Mouse (Mus musculus): ENCODE data around the gene Hcn3. TPM values are rescaled to one million over a fixed set of nuclear protein-coding genes. Genes with fewer than 3 reads are reported as not detected.

Gene Hcn3
- polyA plus RNA-seq, 1 experiment from 2014 or later = 17.1 TPM

DNA sequence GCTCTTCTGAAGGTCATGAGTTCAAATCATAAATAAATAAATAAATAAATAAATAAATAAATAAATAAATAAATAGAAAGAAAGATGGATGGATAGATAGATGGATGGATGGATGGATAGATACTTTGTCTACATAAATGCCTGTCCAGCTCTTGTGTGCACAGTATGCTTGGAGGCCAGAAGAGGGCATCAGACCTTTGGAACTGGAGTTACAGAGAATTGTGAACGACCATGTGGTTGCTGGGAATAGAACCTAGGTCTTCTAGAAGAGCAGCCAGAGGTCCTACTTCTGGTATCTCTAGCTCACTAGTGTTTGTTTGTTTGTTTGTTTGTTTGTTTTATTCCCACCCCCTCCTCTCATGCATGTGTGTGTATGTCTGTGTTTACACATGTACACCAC lies 33.4 kb upstream of the Hcn3 start:
- Histone ChIP-seq H3K27me3 (0 out of 2 replicates have a peak, but pooled peaks cover 4% of the 10 kb centered on the region), H3K4me1 (peaks cover 8% of the 10 kb centered on the region), H3K4me3 (no peak overlapping the region), H3K36me3 (peaks cover 4% of the 10 kb centered on the region; the same call in 1 of the 2 replicates), H3K9me3 (no peaks in the 10 kb centered on the region), H3K27ac (replicated peaks) (no peak overlapping the region), H3K9ac (replicated peaks) (no peak overlapping the region), H3K4me2 (replicated peaks) (no peak overlapping the region)
- WGBS = 65% methylated on average over 1 of the region's 1 CpGs
- no peak for ATAC-seq (ENCODE audit: low FRiP score, low read depth)

DNA sequence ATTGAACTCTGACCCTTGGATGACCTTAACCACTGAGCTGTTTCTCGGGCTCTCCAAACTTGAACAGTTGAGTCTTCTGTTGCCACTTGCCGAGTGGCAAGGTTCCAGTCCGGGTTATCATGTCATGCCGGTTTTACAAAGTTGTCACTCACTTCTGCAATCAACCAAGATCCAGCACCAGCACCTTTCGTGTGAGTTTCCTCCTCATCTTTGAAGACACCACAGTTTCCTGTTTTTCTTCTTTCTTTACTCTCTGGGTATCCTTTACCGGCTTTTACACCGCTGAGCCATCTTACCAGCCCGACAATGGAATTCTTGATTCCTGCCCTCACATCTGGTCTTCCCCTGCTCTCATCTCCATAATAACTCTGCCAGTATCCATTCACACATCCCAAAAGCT lies 30.4 kb upstream of the Hcn3 start:
- Histone ChIP-seq H3K4me2 (replicated peaks) (no peak overlapping the region), H3K9ac (replicated peaks) (no peak overlapping the region), H3K4me3 (no peak overlapping the region), H3K27ac (replicated peaks) (no peak overlapping the region), H3K27me3 (peaks cover 18% of the 10 kb centered on the region), H3K36me3 (peaks cover 7% of the 10 kb centered on the region; the same call in 1 of the 2 replicates), H3K9me3 (no peaks in the 10 kb centered on the region), H3K4me1 (peaks cover 20% of the 10 kb centered on the region)
- ATAC-seq (ENCODE audit: low FRiP score, low read depth) = no peak
- 87% methylated on average over 8 of the region's 8 CpGs for WGBS

DNA sequence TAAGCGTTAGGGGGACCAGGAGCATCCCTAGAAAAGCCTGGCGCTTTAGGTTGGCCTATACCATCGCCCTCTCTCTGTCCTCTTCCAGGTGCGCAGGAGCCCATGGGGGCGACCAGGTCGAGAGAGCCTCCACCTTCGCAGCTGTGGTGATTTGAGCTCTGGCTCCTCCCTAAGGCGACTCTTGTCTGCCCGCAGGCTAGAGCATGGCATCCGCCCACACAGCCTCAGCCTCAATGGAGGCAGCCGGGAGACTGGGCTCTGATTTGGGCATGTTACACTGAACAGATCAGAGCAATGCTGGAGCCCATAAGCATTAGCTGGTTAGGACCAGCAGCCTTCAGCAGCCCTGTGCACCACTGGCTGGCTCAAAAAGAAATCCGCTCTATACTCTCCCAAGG lies 28.5 kb upstream of the Hcn3 start:
- H3K9ac ChIP-seq (replicated peaks) = no peak overlapping the region
- peaks cover 18% of the 10 kb centered on the region for H3K27me3 ChIP-seq
- no peak overlapping the region for H3K4me3 ChIP-seq
- H3K36me3 ChIP-seq = peaks cover 7% of the 10 kb centered on the region; the same call in 1 of the 2 replicates
- H3K4me2 ChIP-seq (replicated peaks) = no peak overlapping the region
- ATAC-seq (ENCODE audit: low FRiP score, low read depth) = no peak
- H3K4me1 ChIP-seq = peaks cover 38% of the 10 kb centered on the region
- WGBS = 65% methylated on average over 12 of the region's 12 CpGs
- H3K9me3 ChIP-seq = no peaks in the 10 kb centered on the region
- no peak overlapping the region for H3K27ac ChIP-seq (replicated peaks)

DNA sequence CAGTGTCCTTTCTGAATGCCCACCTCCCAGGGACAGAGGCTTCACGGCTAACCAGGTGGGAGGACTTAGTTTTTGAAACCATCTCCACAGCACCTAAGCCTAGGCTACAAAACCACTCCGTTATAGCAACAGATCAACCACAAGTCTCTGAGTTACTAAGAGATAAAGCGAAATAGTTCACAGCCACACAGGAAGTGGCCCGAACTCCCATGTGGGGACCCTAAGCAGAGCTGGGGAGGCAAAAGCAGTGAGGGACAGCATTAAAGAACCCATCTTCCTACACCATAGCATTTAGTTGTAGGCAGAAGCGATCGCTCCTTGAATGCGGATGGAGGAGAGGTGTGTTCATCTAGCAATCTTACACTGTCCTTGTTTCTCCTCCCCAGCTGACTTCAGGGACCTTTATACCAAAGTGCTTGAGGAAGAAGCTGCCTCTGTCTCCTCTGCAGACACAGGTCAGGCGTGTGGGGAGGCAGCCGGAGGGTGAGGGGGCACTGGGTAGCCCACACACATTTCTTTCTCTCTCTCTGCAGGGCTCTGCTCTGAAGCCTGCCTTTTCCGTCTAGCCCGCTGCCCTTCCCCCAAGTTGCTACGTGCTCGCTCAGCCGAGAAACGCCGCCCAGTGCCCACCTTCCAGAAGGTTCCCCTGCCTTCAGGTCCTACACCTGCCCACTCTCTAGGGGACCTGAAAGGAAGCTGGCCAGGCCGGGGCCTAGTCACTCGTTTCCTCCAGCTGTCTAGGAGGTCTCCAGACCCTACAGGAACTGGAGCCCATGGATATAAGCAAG lies 27.9 kb upstream of the Hcn3 start:
- no peak for ATAC-seq (ENCODE audit: low FRiP score, low read depth)
- Histone ChIP-seq H3K9ac (replicated peaks) (no peak overlapping the region), H3K4me2 (replicated peaks) (no peak overlapping the region), H3K27me3 (peaks cover 18% of the 10 kb centered on the region), H3K4me3 (no peak overlapping the region), H3K36me3 (peaks cover 7% of the 10 kb centered on the region; the same call in 1 of the 2 replicates), H3K9me3 (no peaks in the 10 kb centered on the region), H3K27ac (replicated peaks) (no peak overlapping the region), H3K4me1 (peaks cover 41% of the 10 kb centered on the region)
- 59% methylated on average over 18 of the region's 18 CpGs for WGBS

DNA sequence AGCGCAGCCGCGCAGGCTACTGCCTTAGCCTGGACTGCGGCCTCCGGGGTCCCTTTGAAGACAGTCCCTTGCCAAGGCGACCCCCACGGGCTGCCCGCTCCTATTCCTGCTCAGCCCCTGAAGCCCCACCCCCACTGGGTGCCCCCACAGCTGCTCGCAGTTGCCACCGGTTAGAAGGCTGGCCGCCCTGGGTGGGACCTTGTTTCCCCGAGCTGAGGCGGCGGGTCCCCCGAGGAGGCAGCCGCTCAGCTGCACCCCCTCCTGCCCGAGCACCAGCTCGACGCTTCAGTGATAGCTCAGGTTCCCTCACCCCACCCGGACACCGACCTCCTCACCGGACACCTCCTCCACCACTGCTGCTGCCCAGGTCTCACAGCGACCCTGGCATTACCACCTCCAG lies 27.2 kb upstream of the Hcn3 start:
- H3K4me2 ChIP-seq (replicated peaks) = no peak overlapping the region
- no peak overlapping the region for H3K27ac ChIP-seq (replicated peaks)
- no peak for ATAC-seq (ENCODE audit: low FRiP score, low read depth)
- WGBS = 35% methylated on average over 23 of the region's 23 CpGs
- peaks cover 44% of the 10 kb centered on the region for H3K4me1 ChIP-seq
- no peak overlapping the region for H3K9ac ChIP-seq (replicated peaks)
- no peak overlapping the region for H3K4me3 ChIP-seq
- no peaks in the 10 kb centered on the region for H3K9me3 ChIP-seq
- H3K36me3 ChIP-seq = peaks cover 8% of the 10 kb centered on the region; the same call in 1 of the 2 replicates
- peaks cover 18% of the 10 kb centered on the region for H3K27me3 ChIP-seq

DNA sequence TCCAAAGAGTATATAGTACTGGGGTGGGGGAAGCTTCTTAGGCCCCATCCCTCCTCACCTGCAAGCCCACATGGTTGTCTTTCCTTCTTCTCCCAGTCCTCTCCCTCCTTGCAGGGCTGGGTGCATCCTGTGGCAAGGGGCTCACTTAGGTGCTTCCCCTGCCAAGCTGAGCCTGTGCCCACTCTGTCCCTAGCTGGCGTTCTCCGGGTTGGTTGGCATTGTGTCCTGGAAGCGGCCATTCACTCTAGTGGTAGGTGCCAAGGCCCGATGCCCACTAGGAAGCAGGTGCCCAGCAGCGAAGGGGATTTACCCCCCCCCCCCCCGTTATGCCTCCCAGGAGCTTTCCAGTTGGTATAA lies 23.9 kb upstream of the Hcn3 start:
- H3K4me2 ChIP-seq (replicated peaks) = peak overlapping the region; percentile 96
- peaks cover 18% of the 10 kb centered on the region for H3K27me3 ChIP-seq
- peaks cover 41% of the 10 kb centered on the region for H3K36me3 ChIP-seq
- peaks cover 48% of the 10 kb centered on the region for H3K4me1 ChIP-seq
- no peaks in the 10 kb centered on the region for H3K9me3 ChIP-seq
- peak overlapping the region; percentile 62 for H3K4me3 ChIP-seq
- H3K9ac ChIP-seq (replicated peaks) = peak overlapping the region; percentile 88
- 79% methylated on average over 6 of the region's 6 CpGs for WGBS
- H3K27ac ChIP-seq (replicated peaks) = no peak overlapping the region
- ATAC-seq (ENCODE audit: low FRiP score, low read depth) = no peak

DNA sequence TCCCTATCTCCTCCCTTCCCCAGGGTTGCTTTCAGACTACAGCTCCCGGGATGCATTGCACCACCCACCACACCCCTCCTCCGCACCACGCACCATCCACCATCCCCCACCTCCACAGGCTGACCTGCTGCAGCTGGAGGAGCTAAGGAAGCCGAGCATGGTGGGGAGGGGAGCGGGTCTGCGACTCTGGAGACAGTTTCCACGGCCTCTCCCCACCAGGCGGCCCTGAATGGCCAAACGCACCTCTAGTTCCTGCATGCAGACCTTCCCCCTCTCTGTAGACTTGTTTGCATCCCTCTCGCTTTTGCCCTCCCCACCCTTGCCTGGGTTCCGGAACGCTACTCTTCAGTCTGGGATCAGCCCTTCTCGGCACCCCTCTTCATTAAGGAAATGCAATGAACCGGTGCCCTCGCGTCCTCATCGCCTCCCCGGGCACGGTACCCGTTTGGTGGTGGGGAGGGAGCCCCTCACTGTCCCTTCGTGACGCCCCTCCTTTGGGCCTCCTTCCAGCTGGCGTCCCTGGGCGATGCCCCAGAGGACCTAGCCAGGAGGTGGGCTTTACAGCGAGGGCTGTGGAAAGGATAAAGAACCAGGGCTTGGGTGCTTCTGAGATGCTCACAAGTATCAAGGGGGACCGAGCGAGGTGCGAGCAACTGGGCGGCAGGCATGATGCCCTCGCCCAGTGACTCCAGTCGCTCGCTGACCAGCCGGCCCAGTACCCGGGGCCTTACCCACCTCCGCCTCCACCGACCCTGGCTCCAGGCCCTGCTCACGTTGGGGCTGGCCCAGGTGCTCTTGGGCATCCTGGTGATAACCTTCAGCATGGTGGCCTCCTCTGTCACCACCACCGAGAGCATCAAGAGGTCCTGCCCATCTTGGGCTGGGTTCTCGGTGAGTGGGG lies 23.3 kb upstream of the Hcn3 start, which contains the start of gene Fam189b:
Gene Fam189b (plus strand): TSS at position 86 of the 901 bp plus-strand sequence.
- Histone ChIP-seq H3K4me3 (peak within 1 kb of the TSS; percentile 62), H3K27ac (replicated peaks) (peak within 1 kb of the TSS; percentile 90), H3K27me3 (peaks cover 14% of the 10 kb centered on the region), H3K9me3 (no peaks in the 10 kb centered on the region), H3K9ac (replicated peaks) (peak within 1 kb of the TSS; percentile 88), H3K36me3 (peaks cover 39% of the 10 kb centered on the region), H3K4me1 (peaks cover 54% of the 10 kb centered on the region), H3K4me2 (replicated peaks) (peak within 1 kb of the TSS; percentile 96)
- ATAC-seq (ENCODE audit: low FRiP score, low read depth) = peak; percentile 91
- 6% methylated on average over 39 of the region's 39 CpGs for whole genome bisulfite sequencing

DNA sequence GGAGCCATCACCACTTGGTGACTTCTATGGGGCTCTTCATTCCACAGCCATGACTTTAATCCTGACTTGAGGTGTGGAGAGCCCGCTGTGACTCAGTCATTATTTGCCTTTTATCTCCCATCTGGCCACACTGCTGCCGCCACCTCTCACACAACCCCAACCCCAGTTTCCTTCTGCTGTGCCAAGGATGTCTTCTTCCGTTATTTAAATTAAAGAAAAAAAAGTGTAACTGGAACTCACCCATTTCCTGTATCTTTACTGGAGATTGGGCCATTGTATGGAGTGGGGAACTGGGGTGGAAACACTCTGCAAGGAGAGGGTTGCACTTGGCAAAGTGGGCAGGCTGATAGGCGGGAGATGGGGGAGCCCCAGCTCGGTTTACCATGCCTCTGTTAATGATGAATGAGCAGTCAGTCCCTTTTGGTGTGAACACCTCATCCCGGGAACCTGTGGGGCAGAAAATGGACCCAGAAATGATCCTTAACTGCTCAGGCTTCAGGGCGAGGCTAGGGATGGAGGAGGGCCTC lies 22.6 kb upstream of the Hcn3 start:
- ATAC-seq (ENCODE audit: low FRiP score, low read depth) = peak; percentile 24; the same call in 1 of the 2 replicates
- Histone ChIP-seq H3K27me3 (peaks cover 8% of the 10 kb centered on the region), H3K27ac (replicated peaks) (peak overlapping the region; percentile 90), H3K9ac (replicated peaks) (peak overlapping the region; percentile 88; the same call in 1 of the 2 replicates), H3K4me3 (peak overlapping the region; percentile 62; the same call in 1 of the 2 replicates), H3K4me2 (replicated peaks) (peak overlapping the region; percentile 96), H3K4me1 (peaks cover 51% of the 10 kb centered on the region), H3K36me3 (peaks cover 37% of the 10 kb centered on the region), H3K9me3 (no peaks in the 10 kb centered on the region)
- WGBS = 55% methylated on average over 7 of the region's 7 CpGs

DNA sequence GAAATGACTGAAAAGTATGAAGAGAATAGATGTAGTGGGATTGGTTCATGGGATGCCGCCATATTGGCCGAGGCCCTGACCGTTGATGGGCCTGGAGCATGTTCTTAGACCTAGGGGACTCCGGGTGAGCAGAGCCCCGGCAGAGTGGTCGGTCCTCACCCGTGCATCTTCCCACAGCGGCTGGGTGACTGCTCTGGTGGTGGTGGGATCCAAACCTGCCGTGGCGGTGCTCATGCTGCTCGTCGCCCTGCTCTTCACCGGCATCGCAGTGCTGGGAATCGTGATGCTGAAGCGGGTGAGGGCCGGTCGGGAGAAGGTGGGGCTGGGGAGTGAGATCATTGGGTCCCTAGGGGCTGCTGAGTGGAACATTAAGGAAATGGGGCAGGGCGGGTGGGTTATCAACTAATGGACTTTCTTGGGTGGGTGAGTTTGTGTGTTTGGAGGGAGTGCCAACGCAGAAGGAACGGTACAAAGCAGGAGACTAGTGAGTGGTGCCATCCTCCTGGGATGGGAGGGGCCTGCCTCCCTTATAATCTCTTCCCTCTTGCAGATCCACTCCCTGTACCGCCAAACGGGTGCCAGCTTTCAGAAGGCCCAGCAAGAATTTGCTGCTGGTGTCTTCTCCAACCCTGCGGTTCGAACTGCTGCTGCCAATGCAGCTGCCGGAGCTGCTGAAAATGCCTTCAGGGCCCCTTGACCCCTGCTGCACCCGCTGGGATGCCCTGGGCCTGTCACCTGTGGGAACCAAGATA lies 21.9 kb upstream of the Hcn3 start:
- H3K9me3 ChIP-seq = no peaks in the 10 kb centered on the region
- H3K36me3 ChIP-seq = peaks cover 37% of the 10 kb centered on the region
- peak overlapping the region; percentile 90; the same call in 1 of the 2 replicates for H3K27ac ChIP-seq (replicated peaks)
- H3K9ac ChIP-seq (replicated peaks) = no peak overlapping the region
- ATAC-seq (ENCODE audit: low FRiP score, low read depth) = no peak
- 96% methylated on average over 27 of the region's 27 CpGs for WGBS
- H3K4me3 ChIP-seq = no peak overlapping the region
- H3K27me3 ChIP-seq = peaks cover 1% of the 10 kb centered on the region
- H3K4me1 ChIP-seq = peaks cover 45% of the 10 kb centered on the region
- H3K4me2 ChIP-seq (replicated peaks) = no peak overlapping the region

DNA sequence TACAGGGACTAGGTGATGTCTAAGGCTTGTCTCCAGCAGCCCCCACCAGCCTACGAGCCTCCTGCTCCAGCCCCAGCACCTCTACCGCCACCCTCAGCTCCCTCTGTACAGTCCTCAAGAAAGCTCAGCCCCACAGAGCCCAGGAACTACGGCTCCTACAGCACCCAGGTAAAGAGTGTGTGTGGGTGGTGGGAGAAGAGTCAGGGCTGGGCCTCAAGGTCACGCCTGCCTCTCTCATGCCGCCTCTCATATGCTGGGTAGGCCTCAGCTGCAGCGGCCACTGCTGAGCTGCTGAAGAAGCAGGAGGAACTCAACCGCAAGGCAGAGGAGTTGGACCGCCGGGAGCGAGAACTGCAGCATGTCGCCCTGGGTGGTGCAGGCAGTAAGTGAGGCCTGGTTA lies 19.1 kb upstream of the Hcn3 start:
- no peak overlapping the region for H3K9ac ChIP-seq (replicated peaks)
- ATAC-seq (ENCODE audit: low FRiP score, low read depth) = no peak
- H3K9me3 ChIP-seq = no peaks in the 10 kb centered on the region
- peak overlapping the region; percentile 77; the same call in 1 of the 2 replicates for H3K4me2 ChIP-seq (replicated peaks)
- H3K4me3 ChIP-seq = 0 out of 2 replicates have a peak overlapping the region, but pooled peaks have one; percentile 2
- peaks cover 64% of the 10 kb centered on the region for H3K36me3 ChIP-seq
- H3K27ac ChIP-seq (replicated peaks) = no peak overlapping the region
- 89% methylated on average over 11 of the region's 11 CpGs for WGBS
- H3K4me1 ChIP-seq = peaks cover 25% of the 10 kb centered on the region
- no peaks in the 10 kb centered on the region for H3K27me3 ChIP-seq

DNA sequence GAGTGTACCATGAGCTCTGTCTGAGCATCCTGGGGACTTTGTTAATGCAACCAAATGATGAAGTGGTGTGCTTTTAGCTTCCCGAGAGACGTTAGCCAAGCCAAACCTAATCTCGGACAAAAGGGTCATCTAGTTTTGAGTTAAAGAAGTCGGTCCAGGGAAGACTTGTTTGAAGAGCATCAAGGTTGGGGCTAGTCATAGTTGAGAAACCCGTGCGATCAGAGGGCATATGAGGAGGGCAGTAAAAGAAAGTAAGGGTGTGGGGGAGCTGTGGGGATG lies 18.1 kb upstream of the Hcn3 start:
- H3K27ac ChIP-seq (replicated peaks) = no peak overlapping the region
- H3K9ac ChIP-seq (replicated peaks) = peak overlapping the region; percentile 73
- H3K27me3 ChIP-seq = no peaks in the 10 kb centered on the region
- peak overlapping the region; percentile 77 for H3K4me2 ChIP-seq (replicated peaks)
- H3K9me3 ChIP-seq = no peaks in the 10 kb centered on the region
- peak overlapping the region; percentile 66 for H3K4me3 ChIP-seq
- peaks cover 17% of the 10 kb centered on the region for H3K4me1 ChIP-seq
- H3K36me3 ChIP-seq = peaks cover 74% of the 10 kb centered on the region
- no peak for ATAC-seq (ENCODE audit: low FRiP score, low read depth)
- WGBS = 10% methylated on average over 6 of the region's 6 CpGs
